Mouse (Mus musculus) lung, embryonic 15.5 days (tissue): ENCODE data around the gene Depdc5. TPM values are rescaled to one million over a fixed set of nuclear protein-coding genes. Genes with fewer than 3 reads are reported as not detected.
A peak's percentile ranks its signal among the peaks of the same experiment; 100 is the strongest.
"Not testable (repeated sequence)": the region's sequence is repeated elsewhere in the genome, so short reads cannot be mapped to it uniquely, and the experiment has no call there.

Source experiments
- ATAC-seq: fragments of 200-750 bp; cut with Nextera tagmentation; 2 replicates; pipeline ENCODE4 v1.8.0; 2017; ENCODE audit warnings: moderate number of reproducible peaks, borderline replicate concordance; ENCODE audit not compliant: low FRiP score, low TSS enrichment; ENCODE audit errors: extremely low read depth
- H3K27ac ChIP-seq: fragments of 300-500 bp; sonication (generic); 2 replicates; pipeline ENCODE4 v1.5.1; 2015; ENCODE audit warnings: moderate library complexity, mild to moderate bottlenecking, inconsistent platforms
- H3K27me3 ChIP-seq: fragments of 300-500 bp; sonication (generic); 2 replicates; pipeline ENCODE4 v1.6.1; 2015; ENCODE audit warnings: inconsistent platforms
- H3K36me3 ChIP-seq: fragments of 300-500 bp; sonication (generic); 2 replicates; pipeline ENCODE4 v1.6.1; 2015; ENCODE audit warnings: inconsistent platforms
- H3K4me1 ChIP-seq: fragments of 300-500 bp; sonication (generic); 2 replicates; pipeline ENCODE4 v1.6.1; 2015; ENCODE audit warnings: inconsistent platforms
- H3K4me2 ChIP-seq: fragments of 300-500 bp; sonication (generic); 2 replicates; pipeline ENCODE4 v1.6.1; 2015; ENCODE audit warnings: inconsistent platforms, mild to moderate bottlenecking, moderate library complexity
- H3K4me3 ChIP-seq: fragments of 300-500 bp; sonication (generic); 2 replicates; pipeline ENCODE4 v1.5.1; 2015; ENCODE audit warnings: mild to moderate bottlenecking, inconsistent platforms
- H3K9ac ChIP-seq: fragments of 300-500 bp; sonication (generic); 2 replicates; pipeline ENCODE4 v1.6.1; 2015; ENCODE audit warnings: inconsistent platforms
- H3K9me3 ChIP-seq: fragments of 300-500 bp; sonication (generic); 2 replicates; pipeline ENCODE4 v1.6.1; 2016; ENCODE audit warnings: inconsistent platforms
- WGBS: fragments of 180-500 bp; shearing (Covaris S2); methylation state at CpG from one replicate; pipeline ENCODE4 v1.1.7; 2015; 5-methylcytosine and 5-hydroxymethylcytosine counted together
- polyA plus RNA-seq: library from polyadenylated mRNA; unstranded; fragments of >200 nt; fragmentation: Nextera tagmentation; extraction: Ambion mirVana; gene quantifications from 2 replicates; pipeline ENCODE4 v1.2.1, GENCODE M21; 2015

Gene Depdc5
- polyA plus RNA-seq, 1 experiment from 2014 or later, result 27.2 TPM

DNA sequence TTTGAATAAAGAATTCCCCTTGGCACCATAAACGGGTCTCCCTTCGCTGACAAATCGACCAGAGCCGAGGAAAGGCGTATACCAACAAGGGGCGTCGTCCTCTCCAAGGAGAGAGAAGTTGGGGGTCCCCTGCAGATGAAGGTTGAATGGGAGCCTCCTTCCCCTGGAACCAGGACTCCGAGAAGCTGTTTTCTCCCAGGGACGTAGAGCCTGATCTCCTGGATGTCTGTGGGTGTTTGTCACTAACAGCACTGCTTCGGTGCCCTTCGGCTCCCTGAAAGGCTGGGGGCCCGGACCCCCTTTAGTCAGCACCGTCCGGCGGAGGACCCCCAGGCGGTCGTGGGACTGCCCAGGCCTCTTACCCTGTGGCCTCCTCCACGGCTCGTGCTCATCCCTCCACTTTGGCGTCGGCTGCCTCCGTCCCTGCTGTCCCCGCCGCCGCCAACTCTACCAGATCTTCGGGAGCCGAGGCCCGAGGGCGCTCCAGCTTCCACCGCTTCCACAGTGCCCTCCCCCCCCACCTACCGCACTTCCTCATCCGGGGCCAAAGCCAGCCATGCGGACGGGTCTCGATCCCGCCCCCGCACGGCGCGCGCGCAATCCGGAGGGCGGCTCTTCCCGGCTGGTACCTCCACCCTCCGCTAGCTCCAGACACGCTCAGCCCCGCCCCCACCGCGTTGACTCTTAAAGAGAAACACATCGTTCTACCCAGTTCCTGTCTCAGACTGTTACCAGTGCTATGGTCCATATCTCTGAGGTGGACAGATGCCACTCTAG is 9.6 kb upstream of the Depdc5 start, which contains the start of gene Prr14l:
Gene Prr14l, minus strand, starts transcription at position 526 of the 777 bp plus-strand sequence.
- under 1% methylated on average over 51 of the region's 51 CpGs for WGBS
- H3K4me3 ChIP-seq, result peak within 1 kb of the TSS; percentile 82

DNA sequence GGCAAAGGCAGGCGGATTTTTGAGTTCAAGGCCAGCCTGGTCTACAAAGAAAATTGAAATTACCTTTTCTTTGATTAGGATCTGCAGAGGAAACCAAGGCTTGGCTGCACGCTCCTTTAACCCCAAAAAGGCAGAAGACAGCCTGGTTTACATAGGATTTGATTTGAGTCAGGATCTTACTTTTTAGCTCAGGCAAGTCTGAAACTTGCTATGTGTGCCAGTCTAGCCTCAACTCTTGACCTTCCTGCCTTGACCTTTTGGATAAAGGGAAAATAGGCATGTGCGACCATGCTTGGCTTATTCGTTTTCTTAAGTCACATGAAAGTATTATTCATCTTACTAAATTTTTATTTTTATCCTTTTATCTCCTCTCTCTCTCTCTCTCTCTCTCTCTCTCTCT is 8.7 kb upstream of the Depdc5 start:
- H3K4me3 ChIP-seq, result no peak overlapping the region
- no peaks in the 10 kb centered on the region for H3K9me3 ChIP-seq
- peaks cover 23% of the 10 kb centered on the region for H3K4me1 ChIP-seq
- no peak overlapping the region for H3K27ac ChIP-seq
- no peak overlapping the region for H3K9ac ChIP-seq
- H3K4me2 ChIP-seq, result no peak overlapping the region
- H3K36me3 ChIP-seq, result peaks cover 4% of the 10 kb centered on the region
- WGBS, result 81% methylated on average over 4 of the region's 4 CpGs
- H3K27me3 ChIP-seq, result no peaks in the 10 kb centered on the region
- ATAC-seq, result no peak

More for the DNA sequence above, 9.6 kb upstream of the Depdc5 start, which contains the start of gene Prr14l:
- Histone ChIP-seq H3K4me1 (peaks cover 23% of the 10 kb centered on the region), H3K9me3 (no peaks in the 10 kb centered on the region), H3K36me3 (peaks cover 4% of the 10 kb centered on the region), H3K9ac (peak within 1 kb of the TSS; percentile 90), H3K27me3 (no peaks in the 10 kb centered on the region), H3K4me2 (peak within 1 kb of the TSS; percentile 55), H3K27ac (peak within 1 kb of the TSS; percentile 79)
- ATAC-seq, result peak; percentile 94

DNA sequence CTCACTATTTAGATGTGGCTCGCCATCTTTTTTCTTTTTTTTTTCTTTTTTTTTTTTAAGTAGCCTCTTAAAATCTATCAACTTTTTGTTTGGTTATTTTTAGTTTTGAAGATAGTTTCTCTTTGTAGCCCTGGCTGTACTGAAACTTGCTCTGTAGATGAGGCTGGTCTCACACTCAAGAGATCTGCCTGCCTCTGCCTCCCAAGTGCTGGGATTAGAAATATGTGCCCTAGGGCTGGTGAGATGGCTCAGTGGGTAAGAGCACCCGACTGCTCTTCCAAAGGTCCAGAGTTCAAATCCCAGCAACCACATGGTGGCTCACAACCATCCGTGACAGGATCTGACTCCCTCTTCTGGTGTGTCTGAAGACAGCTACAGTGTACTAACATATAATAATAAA is 8.2 kb upstream of the Depdc5 start:
- H3K4me3 ChIP-seq, H3K36me3 ChIP-seq, H3K4me2 ChIP-seq, H3K27ac ChIP-seq, H3K9me3 ChIP-seq, ATAC-seq, H3K27me3 ChIP-seq, H3K9ac ChIP-seq: not testable (repeated sequence)
- WGBS, result 90% methylated on average over 3 of the region's 3 CpGs
- H3K4me1 ChIP-seq, result peaks cover 23% of the 10 kb centered on the region

DNA sequence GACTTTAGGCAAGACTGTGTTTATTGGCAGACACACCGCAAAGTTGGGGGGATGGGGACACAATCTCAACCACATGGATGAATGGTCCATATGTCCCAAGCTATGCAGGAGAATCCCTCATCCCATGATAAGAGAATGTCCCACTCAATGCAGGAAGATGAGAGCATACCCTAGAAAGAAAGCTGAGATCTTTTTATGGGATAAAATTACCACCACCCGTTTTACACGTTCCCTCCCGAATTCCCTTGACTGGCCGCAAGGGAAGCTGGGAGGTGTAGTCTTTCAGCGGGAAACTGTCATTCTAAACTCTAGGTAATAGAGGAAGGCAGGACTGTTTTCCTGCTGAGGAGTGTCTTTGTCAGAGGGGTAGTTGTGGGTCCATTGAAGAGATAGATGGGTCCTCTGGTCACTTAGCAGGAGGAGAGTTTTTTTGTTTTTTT is 5.7 kb upstream of the Depdc5 start:
- Histone ChIP-seq H3K9me3 (no peaks in the 10 kb centered on the region), H3K27ac (peak overlapping the region; percentile 44; the same call in 1 of the 2 replicates), H3K27me3 (no peaks in the 10 kb centered on the region), H3K36me3 (no peaks in the 10 kb centered on the region), H3K4me3 (peak overlapping the region; percentile 45), H3K4me1 (0 out of 2 replicates have a peak, but pooled peaks cover 4% of the 10 kb centered on the region), H3K9ac (peak overlapping the region; percentile 30), H3K4me2 (peak overlapping the region; percentile 59)
- ATAC-seq, result 0 out of 2 replicates have a peak, but pooled peaks have one; percentile 24
- 4% methylated on average over 6 of the region's 6 CpGs for WGBS

DNA sequence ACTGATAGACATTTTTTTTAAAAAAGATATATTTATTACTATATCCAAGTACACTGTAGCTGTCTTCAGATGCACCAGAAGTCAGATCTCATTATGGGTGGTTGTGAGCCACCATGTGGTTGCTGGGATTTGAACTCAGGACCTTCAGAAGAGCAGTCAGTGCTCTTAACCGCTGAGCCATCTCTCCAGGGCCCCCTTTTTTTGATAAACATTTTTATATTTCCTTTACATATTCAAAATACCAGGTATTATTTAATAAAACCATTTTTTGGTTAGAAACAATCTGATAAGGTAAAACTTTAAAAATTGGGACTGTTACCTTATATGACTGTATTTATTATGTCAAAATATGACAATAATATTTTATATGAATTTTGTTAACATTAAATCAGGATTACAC is 2.4 kb upstream of the Depdc5 start:
- H3K27me3 ChIP-seq, result no peaks in the 10 kb centered on the region
- H3K9me3 ChIP-seq, result no peaks in the 10 kb centered on the region
- H3K4me3 ChIP-seq, result no peak overlapping the region
- no peak overlapping the region for H3K27ac ChIP-seq
- H3K4me1 ChIP-seq, result peaks cover 9% of the 10 kb centered on the region
- H3K9ac ChIP-seq, result no peak overlapping the region
- ATAC-seq, result no peak
- H3K36me3 ChIP-seq, result no peaks in the 10 kb centered on the region
- 83% methylated on average over 1 of the region's 1 CpGs for WGBS
- H3K4me2 ChIP-seq, result no peak overlapping the region

DNA sequence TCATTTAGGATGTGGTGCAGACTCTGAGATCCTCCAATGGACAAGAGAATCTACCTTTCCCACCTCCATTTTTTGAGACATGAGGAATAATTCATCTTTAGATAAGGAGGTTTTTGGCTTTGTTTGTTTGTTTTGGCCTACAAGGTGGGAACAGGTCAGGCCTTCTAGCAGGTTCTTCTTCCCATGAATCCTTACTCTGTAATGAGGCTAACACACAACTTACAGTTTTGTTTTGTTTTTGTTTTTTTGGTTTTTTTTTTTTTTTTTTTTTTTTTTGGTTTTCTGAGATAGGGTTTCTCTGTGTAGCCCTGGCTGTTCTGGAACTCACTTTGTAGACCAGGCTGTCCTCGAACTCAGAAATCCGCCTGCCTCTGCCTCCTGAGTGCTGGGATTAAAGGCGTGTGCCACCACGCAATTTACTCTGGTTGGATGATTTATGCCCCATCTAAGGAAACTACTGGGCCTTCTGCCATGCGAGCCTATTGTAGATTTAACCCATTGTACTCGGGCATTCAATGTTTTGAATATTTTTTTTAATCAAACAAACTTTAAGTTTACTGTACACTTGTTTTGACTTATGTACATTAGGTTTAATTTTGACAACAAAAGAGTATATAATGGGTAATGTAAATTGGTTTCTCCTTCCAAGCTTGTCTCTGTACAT is 900 bp upstream of the Depdc5 start:
- Histone ChIP-seq H3K9ac (no peak overlapping the region), H3K9me3 (no peaks in the 10 kb centered on the region), H3K36me3 (peaks cover 9% of the 10 kb centered on the region; the same call in 1 of the 2 replicates), H3K4me2 (peak overlapping the region; percentile 61), H3K27ac (peak overlapping the region; percentile 93; the same call in 1 of the 2 replicates), H3K4me3 (peak overlapping the region; percentile 58; the same call in 1 of the 2 replicates), H3K4me1 (peaks cover 9% of the 10 kb centered on the region), H3K27me3 (no peaks in the 10 kb centered on the region)
- ATAC-seq, result no peak
- WGBS, result 41% methylated on average over 6 of the region's 6 CpGs

DNA sequence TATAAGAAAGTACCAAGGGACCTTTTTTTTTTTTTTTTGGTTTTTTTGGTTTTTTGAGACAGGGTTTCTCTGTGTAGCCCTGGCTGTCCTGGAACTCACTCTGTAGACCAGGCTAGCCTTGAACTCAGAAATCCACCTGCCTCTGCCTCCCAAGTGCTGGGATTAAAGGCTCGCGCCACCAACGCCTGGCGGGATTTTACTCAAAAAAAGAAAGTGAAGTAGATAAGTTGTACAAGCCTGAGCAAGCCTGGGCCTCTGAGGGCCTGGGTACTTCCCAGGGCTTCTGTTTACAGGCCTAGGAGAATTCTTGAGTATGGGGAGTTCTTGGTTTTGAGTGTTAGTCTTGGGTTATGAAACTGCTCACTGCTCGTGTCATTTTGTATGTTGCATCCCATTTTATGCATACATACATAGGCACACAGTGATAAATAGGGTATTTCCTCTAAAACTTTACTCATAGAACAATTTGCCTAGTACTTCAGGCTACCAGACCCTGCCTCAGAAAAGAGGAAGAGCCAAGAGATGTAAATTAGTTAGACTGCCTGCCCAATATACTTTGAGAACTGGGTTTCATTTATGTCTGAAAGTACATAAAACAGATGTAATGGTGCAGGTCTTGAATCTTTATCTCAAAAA is 6.0 kb downstream of the Depdc5 start:
- Histone ChIP-seq H3K36me3 (peaks cover 50% of the 10 kb centered on the region), H3K4me1 (peaks cover 4% of the 10 kb centered on the region), H3K27me3 (no peaks in the 10 kb centered on the region), H3K27ac (no peak overlapping the region), H3K4me3 (no peak overlapping the region), H3K9ac (no peak overlapping the region), H3K9me3 (no peaks in the 10 kb centered on the region), H3K4me2 (no peak overlapping the region)
- ATAC-seq, result no peak
- WGBS, result 93% methylated on average over 5 of the region's 5 CpGs

DNA sequence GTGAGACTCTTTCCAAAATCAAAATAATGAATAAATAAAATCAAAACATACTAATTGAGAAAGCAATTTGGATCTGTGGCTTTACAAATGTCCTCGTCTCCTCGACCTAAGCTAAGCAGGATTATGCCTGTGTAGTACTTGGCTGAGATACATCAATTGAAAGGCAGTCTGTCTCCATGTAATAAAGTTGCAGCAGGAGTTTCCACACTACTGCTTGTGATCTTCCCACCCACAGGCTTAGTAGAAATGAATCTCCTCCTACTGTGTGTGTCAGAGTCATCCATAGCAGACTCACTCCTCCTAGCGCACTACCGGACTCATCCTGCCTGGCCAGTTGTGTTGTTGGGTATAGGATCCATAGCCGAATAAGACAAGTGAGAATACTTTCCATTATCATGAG is 8.8 kb downstream of the Depdc5 start:
- no peaks in the 10 kb centered on the region for H3K9me3 ChIP-seq

DNA sequence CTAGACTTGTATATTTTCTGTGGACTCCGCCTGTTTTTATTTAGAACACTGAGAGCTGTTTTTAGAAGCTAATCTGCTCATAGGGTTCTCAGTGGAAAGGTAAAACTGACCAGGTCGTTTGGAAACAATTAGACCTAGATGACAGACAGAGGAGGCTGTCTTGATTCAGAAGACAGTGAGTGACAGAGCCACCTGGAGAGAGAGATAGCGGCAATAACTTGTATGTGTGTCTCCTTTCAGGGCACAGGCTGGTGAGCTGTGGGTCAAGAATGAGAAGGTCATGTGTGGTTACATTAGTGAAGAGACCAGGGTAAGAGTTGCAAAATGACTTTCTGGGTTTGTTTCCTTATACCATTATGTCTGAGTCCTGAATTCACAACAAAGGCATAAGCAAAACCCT is 23.2 kb downstream of the Depdc5 start:
- Histone ChIP-seq H3K4me3 (no peak overlapping the region), H3K36me3 (peaks cover 57% of the 10 kb centered on the region), H3K9ac (no peak overlapping the region), H3K27me3 (no peaks in the 10 kb centered on the region), H3K4me2 (no peak overlapping the region), H3K4me1 (no peaks in the 10 kb centered on the region), H3K9me3 (no peaks in the 10 kb centered on the region), H3K27ac (no peak overlapping the region)
- WGBS, result 65% methylated on average over 3 of the region's 3 CpGs
- no peak for ATAC-seq

More for the DNA sequence above, 8.8 kb downstream of the Depdc5 start:
- no peak overlapping the region for H3K9ac ChIP-seq
- H3K27ac ChIP-seq, result no peak overlapping the region
- H3K36me3 ChIP-seq, result peaks cover 57% of the 10 kb centered on the region
- no peak; the same call in 1 of the 2 replicates for ATAC-seq
- no peaks in the 10 kb centered on the region for H3K27me3 ChIP-seq
- 94% methylated on average over 5 of the region's 5 CpGs for WGBS
- H3K4me3 ChIP-seq, result no peak overlapping the region
- H3K4me2 ChIP-seq, result no peak overlapping the region
- no peaks in the 10 kb centered on the region for H3K4me1 ChIP-seq

DNA sequence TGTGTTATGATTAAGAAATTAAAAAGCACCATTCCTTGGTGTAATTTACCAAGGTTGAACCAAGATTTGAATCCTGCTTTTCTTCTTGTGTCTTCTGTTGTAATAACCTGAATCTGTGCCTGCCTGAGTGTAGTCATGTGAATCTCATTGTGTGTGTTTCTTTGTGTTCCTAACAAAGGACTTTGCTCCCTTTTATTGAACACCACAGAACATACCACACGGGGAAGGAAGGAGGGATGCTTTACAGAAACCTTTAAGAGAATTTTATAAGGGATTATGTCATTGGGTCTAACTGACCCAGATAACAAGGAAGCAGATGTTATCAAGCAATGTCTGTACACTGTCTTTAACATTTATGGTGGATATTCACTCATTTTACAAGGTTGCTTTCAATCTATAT is 44.0 kb downstream of the Depdc5 start:
- WGBS, result 84% methylated on average over 1 of the region's 1 CpGs

DNA sequence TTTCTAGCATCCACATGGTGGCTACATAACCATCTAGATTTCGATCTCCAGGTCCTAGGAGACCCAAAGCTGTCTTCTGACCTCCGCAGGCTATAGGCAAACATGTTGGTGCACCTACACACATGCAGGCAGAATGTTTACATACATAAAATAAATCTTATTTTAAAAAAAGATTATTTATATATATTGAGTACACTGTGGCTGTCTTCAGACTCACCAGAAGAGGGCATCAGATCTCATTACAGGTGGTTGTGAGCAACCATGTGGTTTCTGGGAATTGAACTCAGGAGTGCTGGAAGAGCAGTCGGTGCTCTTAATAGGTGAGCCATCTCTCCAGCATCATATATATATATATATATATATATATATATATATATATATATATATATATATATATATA is 50.6 kb downstream of the Depdc5 start:
- Histone ChIP-seq H3K36me3 (peaks cover 33% of the 10 kb centered on the region; the same call in 1 of the 2 replicates), H3K4me2 (no peak overlapping the region), H3K4me3 (no peak overlapping the region), H3K4me1 (no peaks in the 10 kb centered on the region), H3K27ac (no peak overlapping the region), H3K9ac (no peak overlapping the region), H3K9me3 (no peaks in the 10 kb centered on the region), H3K27me3 (no peaks in the 10 kb centered on the region)
- ATAC-seq, result no peak
- 72% methylated on average over 3 of the region's 3 CpGs for WGBS

More for the DNA sequence above, 44.0 kb downstream of the Depdc5 start:
- no peak overlapping the region for H3K4me3 ChIP-seq
- no peak overlapping the region for H3K9ac ChIP-seq
- H3K4me1 ChIP-seq, result no peaks in the 10 kb centered on the region
- no peak for ATAC-seq
- no peak overlapping the region for H3K27ac ChIP-seq
- peaks cover 41% of the 10 kb centered on the region for H3K36me3 ChIP-seq
- H3K27me3 ChIP-seq, result no peaks in the 10 kb centered on the region
- no peak overlapping the region for H3K4me2 ChIP-seq
- H3K9me3 ChIP-seq, result no peaks in the 10 kb centered on the region
